Mouse (Mus musculus) activated CD4-positive, CD25-positive, alpha-beta regulatory T cell (primary cell): ENCODE data around the gene Wipi1. TPM values are rescaled to one million over a fixed set of nuclear protein-coding genes. Genes with fewer than 3 reads are reported as not detected.

Source experiments
- polyA plus RNA-seq, 2 experiments: library from polyadenylated mRNA; unstranded; fragments of 100-300 nt; shearing (Covaris generic); gene quantifications; one replicate each; pipeline ENCODE4 v1.2.1; 2017

Gene Wipi1
- polyA plus RNA-seq = 1 to 10 TPM in 1 of 2 experiments, under 1 TPM in 1; 0.09 to 1.2 TPM

DNA sequence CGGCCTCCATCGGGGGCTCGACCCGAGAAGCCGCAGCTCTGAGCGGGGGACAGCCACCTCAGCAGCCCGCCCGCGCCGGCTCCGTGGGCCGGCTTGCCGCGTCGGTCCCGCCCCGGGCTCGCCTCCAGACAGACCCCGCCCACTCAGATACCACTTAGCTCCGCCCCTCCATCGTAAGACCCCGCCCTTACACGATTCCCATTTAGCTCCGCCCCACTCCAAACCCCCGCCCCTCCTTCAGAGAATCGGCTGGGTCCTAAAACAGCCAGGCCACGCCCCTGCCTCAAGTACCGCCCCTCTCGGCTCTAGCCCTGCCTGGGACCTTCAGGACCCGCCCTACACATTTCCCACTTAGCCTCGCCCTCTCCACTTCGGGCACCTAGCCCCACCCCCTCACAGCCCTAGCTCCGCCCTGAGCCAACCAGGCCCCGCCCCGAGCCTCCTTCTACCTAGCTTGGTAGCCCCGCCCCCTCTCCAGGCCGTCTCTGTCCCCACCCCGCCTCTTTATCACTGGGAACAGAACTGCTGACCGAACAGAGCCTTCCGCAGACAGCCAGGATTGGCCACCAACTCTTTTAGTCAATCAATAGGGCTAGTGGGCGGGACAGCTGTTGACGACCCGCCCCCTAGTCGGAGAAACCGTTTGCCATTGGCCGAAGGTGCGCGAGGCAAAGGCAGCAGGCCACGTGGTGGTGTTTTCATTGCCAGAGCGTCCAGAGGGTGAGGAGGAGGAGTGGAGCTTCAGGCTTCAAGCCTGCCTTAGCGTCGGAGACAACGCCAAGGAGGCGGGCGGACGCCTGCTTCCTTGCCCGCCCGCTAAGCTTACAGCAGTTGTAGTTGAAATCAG, at the start of gene Wipi1:
TSS of gene Wipi1 (minus strand) at position 665 of the 847 bp plus-strand sequence.

DNA sequence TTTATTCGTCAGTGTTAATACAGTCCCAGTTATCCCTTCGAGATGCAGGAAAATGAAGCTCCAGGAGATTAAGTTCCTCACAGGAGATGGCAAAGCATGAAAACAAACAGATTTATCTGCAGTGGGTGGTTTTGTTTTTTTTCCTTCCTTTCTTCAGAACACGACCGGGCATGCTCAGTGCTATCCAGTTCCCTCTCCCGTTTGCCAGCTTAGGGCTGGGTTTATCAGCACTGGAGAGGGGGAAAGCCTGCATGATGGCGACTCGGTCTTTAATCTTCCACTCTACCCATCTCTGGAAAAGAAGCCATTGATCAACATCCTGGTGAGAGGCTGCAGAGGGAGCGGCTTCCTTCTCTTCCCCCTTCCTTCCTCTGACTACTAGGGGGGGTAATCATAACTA, 37.4 kb upstream of the Wipi1 start, which contains the start of gene Prkar1a:
TSS of gene Prkar1a (plus strand) at position 200 of the 400 bp plus-strand sequence.

Other genes with a start within 250 kb of the Wipi1 start
- gene Gna13, start 249.1 kb downstream of the Wipi1 start, polyA plus RNA-seq = 10 to 100 TPM; 72.3 to 87.2 TPM
- under 1 TPM in 1 of 2 experiments, not detected in 1; 0.19 TPM for gene 9930022D16Rik, start 198.1 kb downstream of the Wipi1 start, polyA plus RNA-seq
- gene Amz2, start 186.0 kb downstream of the Wipi1 start, polyA plus RNA-seq = 10 to 100 TPM; 36.8 to 36.9 TPM
- 1 to 10 TPM; 1.9 to 3.1 TPM for gene Arsg, start 138.6 kb downstream of the Wipi1 start, polyA plus RNA-seq
- 10 to 100 TPM; 19.0 to 29.3 TPM for gene Slc16a6, start 138.4 kb downstream of the Wipi1 start, polyA plus RNA-seq
- gene Prkar1a, start 37.4 kb upstream of the Wipi1 start, polyA plus RNA-seq = 100 to 1,000 TPM; 398 to 565 TPM
- gene Fam20a, start 110.3 kb upstream of the Wipi1 start, polyA plus RNA-seq = 1 to 10 TPM; 6.5 to 7.9 TPM
- gene 1700012B07Rik, start 216.1 kb upstream of the Wipi1 start, polyA plus RNA-seq = under 1 TPM; 0.33 to 0.51 TPM